Mouse (Mus musculus) MEL (cell line): ENCODE measurements around the gene Hmgn1.

Source experiments
- CHD1 ChIP-seq: IDR thresholded peaks from 2 replicates; pipeline ENCODE4 v1.6.1; 2012; ENCODE audit warnings: low read depth, mild to moderate bottlenecking, inconsistent platforms, low read length, improper control_type of control experiment
- CHD2 ChIP-seq: IDR thresholded peaks from 2 replicates; pipeline ENCODE4 v1.6.1; 2011; ENCODE audit warnings: low read length, improper control_type of control experiment
- CTCF ChIP-seq, 3 experiments: IDR thresholded peaks in 2 of 3; conservative IDR thresholded peaks in 1 of 3; 2 replicates each; pipeline ENCODE4 v1.5.1; 2011 to 2012; ENCODE audit warnings: low read length in 3 of 3, low read depth in 2 of 3, mild to moderate bottlenecking in 2 of 3, improper control_type of control experiment in 1 of 3, inconsistent platforms in 1 of 3, mixed read lengths in 1 of 3, moderate library complexity in 1 of 3; ENCODE audit not compliant: control insufficient read depth in 1 of 3, insufficient read depth in 1 of 3, poor library complexity in 1 of 3, severe bottlenecking in 1 of 3
- E2F4 ChIP-seq: IDR thresholded peaks from 2 replicates; pipeline ENCODE4 v1.6.1; 2011; ENCODE audit warnings: low read depth, low read length, improper control_type of control experiment, borderline replicate concordance
- EP300 ChIP-seq, 2 experiments: IDR thresholded peaks; 2 replicates each; pipeline ENCODE4 v1.6.1; 2011; ENCODE audit warnings: improper control_type of control experiment in 2 of 2, low read length in 2 of 2, low read depth in 1 of 2, mild to moderate bottlenecking in 1 of 2
- GATA1 ChIP-seq: IDR thresholded peaks from 2 replicates; pipeline ENCODE4 v1.6.1; 2011; ENCODE audit warnings: low read depth, low read length, improper control_type of control experiment
- NRF1 ChIP-seq: IDR thresholded peaks from 2 replicates; pipeline ENCODE4 v1.6.1; 2014; ENCODE audit warnings: low read depth, mild to moderate bottlenecking, inconsistent platforms, low read length, improper control_type of control experiment, moderate library complexity; ENCODE audit not compliant: poor library complexity, insufficient read depth, severe bottlenecking
- POLR2A ChIP-seq, 2 experiments: IDR thresholded peaks; 2 replicates each; pipeline ENCODE4 v1.6.1; 2011 to 2012; ENCODE audit warnings: low read length in 2 of 2, mild to moderate bottlenecking in 2 of 2, control low read depth in 1 of 2, improper control_type of control experiment in 1 of 2, low read depth in 1 of 2, moderate library complexity in 1 of 2; ENCODE audit not compliant: control insufficient read depth in 1 of 2, insufficient read depth in 1 of 2, poor library complexity in 1 of 2
- POLR2AphosphoS5 ChIP-seq: IDR thresholded peaks from 2 replicates; pipeline ENCODE4 v1.6.1; 2012; ENCODE audit warnings: low read depth, borderline replicate concordance, mild to moderate bottlenecking, inconsistent platforms, low read length, moderate library complexity, mixed read lengths
- SIN3A ChIP-seq: IDR thresholded peaks from 2 replicates; pipeline ENCODE4 v1.6.1; 2012; ENCODE audit warnings: low read length, improper control_type of control experiment, inconsistent platforms
- SMC3 ChIP-seq: IDR thresholded peaks from 2 replicates; pipeline ENCODE4 v1.6.1; 2011; ENCODE audit warnings: low read depth, low read length, improper control_type of control experiment
- TAL1 ChIP-seq: IDR thresholded peaks from 2 replicates; pipeline ENCODE4 v1.6.1; 2012; ENCODE audit warnings: mild to moderate bottlenecking, inconsistent platforms, low read length, moderate library complexity, mixed read lengths
- TCF12 ChIP-seq: IDR thresholded peaks from 2 replicates; pipeline ENCODE4 v1.6.1; 2014; ENCODE audit warnings: low read depth, mild to moderate bottlenecking, inconsistent platforms, low read length, improper control_type of control experiment, moderate library complexity
- ZNF384 ChIP-seq: IDR thresholded peaks from 2 replicates; pipeline ENCODE4 v1.6.1; 2012; ENCODE audit warnings: low read depth, mild to moderate bottlenecking, inconsistent platforms, low read length, improper control_type of control experiment

DNA sequence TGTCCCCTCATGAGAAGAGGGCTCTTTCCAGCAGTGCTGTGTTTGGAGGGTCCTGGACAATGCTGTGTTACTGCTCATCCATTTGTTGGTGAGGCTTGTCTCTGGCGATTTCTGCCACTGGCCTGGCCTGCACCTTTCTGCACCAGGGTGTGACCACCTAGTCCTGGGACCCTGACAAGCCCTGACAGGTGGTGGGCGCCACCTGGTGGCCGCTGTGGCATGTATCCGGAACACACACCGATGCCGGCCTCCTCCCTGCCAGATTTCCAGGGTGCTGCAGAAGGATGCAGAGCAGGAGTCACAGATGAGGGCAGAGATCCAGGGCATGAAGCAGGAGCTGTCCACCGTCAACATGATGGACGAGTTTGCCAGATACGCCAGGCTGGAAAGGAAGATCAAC is 24.0 kb upstream of the Hmgn1 start:
- TF ChIP-seq CTCF (IDR thresholded peaks at IDR 0.05 in 2 of 3, conservative IDR thresholded peaks at IDR 0.05 in 1 of 3; ENCODE audit: control insufficient read depth in 1 of 3, insufficient read depth in 1 of 3, low read depth in 2 of 3, low read length in 3 of 3, poor library complexity in 1 of 3, severe bottlenecking in 1 of 3), result peak; percentile 71 to 94 (median 78)
- no peak for TF ChIP-seq CHD1
- TF ChIP-seq NRF1, result no peak
- TF ChIP-seq POLR2A (IDR thresholded peaks at IDR 0.05; ENCODE audit: control insufficient read depth in 1 of 2, insufficient read depth in 1 of 2, low read depth in 1 of 2, low read length in 2 of 2, poor library complexity in 1 of 2), result no peak
- peak; percentile 65 for TF ChIP-seq SMC3
- no peak for TF ChIP-seq CHD2
- no peak for TF ChIP-seq EP300 (IDR thresholded peaks at IDR 0.05; ENCODE audit: low read depth in 1 of 2, low read length in 2 of 2)
- TF ChIP-seq GATA1, result no peak
- no peak for TF ChIP-seq ZNF384
- no peak for TF ChIP-seq TAL1
- TF ChIP-seq E2F4, result no peak
- TF ChIP-seq TCF12, result peak; percentile 11; the same call in 1 of the 2 replicates
- no peak for TF ChIP-seq SIN3A
- no peak for TF ChIP-seq POLR2AphosphoS5
